Mouse (Mus musculus): ENCODE data around the gene Synpr.

GRCm38 (mm10) chr14:13558117-13558516 is 273.5 kb downstream of the Synpr start:
- TF ChIP-seq MEF2A (IDR thresholded peaks at IDR 0.05; ENCODE audit: borderline replicate concordance, low read depth, low read length), result no peak
- no peak for TF ChIP-seq CTCF (conservative IDR thresholded peaks at IDR 0.05 in 1 of 2, IDR thresholded peaks at IDR 0.05 in 1 of 2; ENCODE audit: low read depth in 2 of 2, low read length in 2 of 2)
- no peak for TF ChIP-seq MAX (IDR thresholded peaks at IDR 0.05; ENCODE audit: low read length)

All from CH12.LX (cell line).